Mouse (Mus musculus): ENCODE measurements around the gene Foxc1.
A peak's percentile ranks its signal among the peaks of the same experiment; 100 is the strongest.

Gene Foxc1

GRCm38 (mm10) chr13:31806428-31806832, at the start of gene Foxc1:
Foxc1 (plus strand) TSS chr13:31806633.
- peak; percentile 62 for DNase-seq

- DNase-seq: no peak
Measured at GRCm38 (mm10) chr13:31760411-31760810, 46.0 kb upstream of the Foxc1 start.

DNA sequence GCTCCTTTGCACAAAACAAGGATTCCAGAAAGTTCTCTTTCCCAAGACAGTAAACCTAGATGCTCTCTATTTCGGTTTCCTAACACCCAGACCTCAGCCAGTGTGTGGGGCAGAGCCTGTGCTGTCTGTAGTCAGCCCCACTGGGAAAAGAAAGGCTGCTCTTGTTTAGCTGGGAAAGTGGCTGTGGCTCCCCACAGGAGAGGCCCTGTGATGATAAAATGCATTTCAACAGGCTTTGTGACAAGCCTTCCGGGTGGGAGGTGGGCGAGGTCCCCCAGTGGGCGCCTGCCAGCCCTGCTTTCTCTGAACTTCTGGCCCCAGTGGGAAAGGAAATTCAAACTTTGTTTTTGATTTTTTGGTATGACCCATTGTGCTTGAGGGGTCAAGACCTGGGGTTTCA, 45.4 kb upstream of the Foxc1 start:
- DNase-seq: no peak

GRCm38 (mm10) chr13:31764419-31764818, 42.0 kb upstream of the Foxc1 start:
- no peak for DNase-seq

DNA sequence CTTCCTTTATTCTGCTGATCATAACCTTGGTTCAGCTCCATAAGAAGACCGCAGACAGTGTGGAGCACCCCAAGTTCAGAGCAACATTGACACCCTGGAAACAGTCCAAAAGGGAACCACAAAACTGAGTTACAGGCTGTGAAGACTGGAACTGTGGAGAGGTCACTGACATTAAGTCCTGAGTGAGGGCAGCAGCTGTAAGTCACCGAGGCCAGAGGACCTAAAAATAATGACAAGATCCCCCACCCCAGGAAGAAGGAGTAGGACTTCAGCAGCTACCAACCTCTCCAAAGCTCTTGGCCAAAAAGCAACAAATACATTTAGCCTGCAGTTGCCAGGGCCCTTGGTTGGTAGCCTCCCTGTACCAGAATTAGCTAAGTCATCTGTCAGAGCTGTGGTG, 40.9 kb upstream of the Foxc1 start:
- no peak for DNase-seq

DNA sequence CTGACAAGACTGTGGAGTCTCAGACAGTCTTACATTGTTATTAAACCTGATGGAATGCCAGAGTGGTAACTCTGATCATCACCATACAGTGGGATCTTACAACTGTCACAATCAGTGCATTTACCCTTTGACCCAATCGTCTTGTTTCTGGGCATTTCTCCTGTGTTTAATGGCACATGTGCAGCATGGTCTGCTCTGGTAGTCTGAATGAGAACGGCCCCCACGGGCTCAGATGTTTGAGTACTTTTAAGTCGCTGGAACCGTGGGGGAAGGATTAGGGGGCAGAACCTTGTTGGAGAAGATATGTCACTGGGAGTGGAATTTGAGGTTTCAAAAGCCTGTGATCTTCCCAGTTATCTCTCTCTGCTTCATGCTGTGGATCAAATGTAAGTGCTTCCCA, 33.6 kb upstream of the Foxc1 start:
- DNase-seq: no peak

GRCm38 (mm10) chr13:31775762-31776161, 30.7 kb upstream of the Foxc1 start:
- no peak for DNase-seq

- no peak for DNase-seq
Measured at GRCm38 (mm10) chr13:31779281-31779981, 27.0 kb upstream of the Foxc1 start.

GRCm38 (mm10) chr13:31780299-31780698, 26.1 kb upstream of the Foxc1 start:
- DNase-seq: no peak

DNA sequence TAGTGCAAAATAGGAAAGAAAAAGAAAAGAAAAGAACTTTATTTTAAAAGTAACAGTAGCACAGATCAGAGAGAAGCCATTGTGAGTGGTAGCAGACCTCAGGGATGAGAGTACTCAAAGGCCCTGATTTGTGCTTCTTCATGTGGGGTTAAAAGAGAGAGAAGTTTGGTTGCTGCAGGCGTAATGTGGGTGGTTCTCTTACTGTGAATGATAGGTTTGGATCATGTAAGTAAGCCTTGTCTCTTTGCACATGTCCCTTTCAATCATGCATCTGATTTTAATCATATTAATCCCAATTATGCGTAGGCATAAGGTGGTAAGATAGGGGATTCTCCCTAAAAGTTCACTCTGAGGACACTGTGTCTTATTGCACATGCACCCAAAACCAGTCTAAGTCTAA, 24.4 kb upstream of the Foxc1 start:
- DNase-seq: no peak

DNA sequence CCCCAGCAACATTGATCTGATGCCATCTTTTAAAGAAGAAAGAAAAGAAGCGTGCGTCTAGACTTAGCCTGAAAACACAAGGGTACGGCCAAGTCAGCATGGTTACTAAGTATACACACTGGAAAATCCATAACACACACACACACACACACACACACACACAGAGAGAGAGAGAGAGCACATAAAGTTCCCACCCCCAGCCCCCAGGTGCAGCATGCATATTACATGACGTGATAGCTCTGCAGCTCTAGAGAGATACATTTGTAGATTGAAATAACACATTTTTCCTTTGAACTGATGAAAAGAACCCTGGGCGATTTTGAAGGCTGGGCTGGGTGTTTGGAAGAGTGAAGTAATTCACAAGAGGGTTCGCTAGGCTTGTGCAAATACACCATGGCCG, 21.7 kb upstream of the Foxc1 start:
- DNase-seq: no peak

DNA sequence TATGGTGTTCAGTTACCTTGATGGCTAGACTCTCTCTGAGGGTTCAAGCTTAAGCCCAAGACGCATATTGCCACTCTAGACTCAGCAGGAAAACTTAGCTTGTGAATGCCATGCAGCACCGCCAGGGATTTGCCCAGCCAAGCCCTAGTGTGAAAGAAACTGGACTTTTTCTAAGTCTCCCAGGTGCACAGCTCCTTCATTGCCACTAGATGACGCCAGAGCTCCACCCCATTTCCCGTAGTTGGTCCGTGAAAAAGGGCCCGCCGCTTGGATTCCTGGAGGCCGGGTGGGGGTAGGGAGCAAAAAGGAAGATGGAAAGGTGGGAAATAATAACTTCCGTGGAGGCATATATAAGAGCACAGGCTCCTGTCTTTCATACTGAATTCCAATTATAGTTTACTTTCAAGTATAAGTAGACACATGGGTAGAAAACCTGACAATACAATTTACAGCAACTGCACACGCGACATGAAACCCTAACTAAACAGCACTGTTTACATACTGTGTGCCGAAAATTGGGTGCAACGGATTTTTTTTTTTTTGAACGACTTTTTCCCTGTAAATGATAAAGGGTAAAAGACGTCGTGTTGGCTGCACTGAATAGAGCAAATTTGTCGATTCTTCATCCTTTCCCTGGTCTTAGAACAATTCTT, 13.8 kb upstream of the Foxc1 start:
- DNase-seq: no peak

DNA sequence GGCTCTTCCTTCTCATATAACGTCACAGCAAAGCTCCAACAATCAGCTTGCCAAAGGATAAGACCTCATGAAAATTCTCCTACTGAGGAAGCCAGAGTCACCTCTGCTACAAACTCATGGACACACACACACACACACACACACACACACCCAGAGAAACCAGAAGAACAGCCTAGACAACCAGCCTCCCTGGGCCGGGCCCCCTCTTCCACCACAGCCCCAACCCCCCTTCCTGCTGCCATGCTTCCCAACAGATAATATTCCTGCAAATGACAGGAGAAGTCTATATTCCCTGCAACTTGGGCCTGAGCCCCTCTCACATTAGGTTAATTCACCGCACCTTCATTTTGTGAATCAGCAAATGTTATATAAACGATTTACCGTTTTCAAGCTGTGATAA, 13.3 kb upstream of the Foxc1 start:
- DNase-seq: no peak

- no peak for DNase-seq
Measured at GRCm38 (mm10) chr13:31797346-31797745, 9.1 kb upstream of the Foxc1 start.

DNA sequence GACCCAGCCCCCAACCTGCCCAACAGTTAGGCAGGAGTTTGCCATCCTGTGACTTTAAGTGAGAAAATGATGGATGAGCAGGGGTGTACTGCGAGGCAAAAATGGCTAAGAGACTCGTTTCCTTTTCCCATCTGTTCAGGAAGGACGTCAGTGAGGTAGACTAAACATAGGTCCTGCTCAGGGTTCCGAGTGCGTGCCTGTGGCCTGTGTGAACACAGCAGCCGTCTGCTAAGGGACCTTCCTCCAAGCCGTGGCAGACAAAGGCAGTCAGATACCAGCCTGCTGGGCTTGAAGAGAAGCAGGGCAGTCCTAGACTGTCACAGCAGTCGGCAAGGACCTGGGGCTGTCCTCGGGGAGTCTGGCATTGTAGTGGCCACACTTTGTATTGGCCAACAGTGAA, 8.4 kb upstream of the Foxc1 start:
- no peak for DNase-seq

DNA sequence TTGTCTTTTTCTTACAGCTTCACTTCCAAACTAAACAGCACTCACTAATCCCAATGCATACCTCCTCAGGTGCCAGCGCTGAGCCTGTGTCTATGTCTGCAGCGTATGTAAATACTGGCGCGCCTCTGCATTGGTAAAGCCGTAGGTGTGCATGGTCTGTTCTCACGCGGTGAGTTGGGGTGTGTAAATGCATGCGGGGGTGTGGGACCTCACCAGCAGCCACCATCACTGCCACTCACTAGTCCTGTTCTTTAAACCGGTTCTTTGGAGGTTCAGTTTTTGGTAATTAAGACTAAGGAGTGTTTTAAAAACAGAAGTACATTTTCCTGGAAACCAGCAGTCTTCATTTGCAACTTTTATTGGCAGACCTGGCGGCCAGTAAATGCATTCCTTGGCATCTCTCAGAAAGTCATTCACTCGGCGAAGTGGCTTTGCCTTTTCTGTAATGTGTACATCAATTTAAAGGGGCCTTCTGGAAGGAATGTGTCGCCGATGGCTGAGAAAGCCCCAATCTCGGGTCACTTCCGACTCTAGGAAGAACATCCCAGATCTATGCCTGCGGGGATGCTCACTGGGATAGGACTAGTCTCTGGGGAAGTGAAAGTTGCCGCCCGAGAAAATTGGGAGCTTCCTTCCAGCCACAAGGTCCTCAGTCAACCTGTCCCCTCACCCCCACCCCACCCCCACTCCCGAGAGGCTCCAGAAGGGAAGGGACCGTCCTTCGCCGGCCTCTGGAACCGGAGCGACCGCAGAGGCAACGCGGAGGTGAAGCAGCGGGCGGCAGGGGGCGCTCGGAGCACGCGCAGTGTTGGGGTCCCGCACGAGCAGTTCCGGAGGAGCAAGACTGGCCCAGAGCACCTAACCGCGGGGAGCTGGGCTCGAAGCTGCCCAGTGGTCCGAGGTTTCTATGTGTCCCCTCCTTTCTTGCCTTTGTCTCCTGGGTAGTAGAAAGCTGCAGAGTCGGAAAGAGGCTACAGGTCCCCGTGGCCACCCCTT, 5.6 kb upstream of the Foxc1 start:
- DNase-seq: peak; percentile 79

DNA sequence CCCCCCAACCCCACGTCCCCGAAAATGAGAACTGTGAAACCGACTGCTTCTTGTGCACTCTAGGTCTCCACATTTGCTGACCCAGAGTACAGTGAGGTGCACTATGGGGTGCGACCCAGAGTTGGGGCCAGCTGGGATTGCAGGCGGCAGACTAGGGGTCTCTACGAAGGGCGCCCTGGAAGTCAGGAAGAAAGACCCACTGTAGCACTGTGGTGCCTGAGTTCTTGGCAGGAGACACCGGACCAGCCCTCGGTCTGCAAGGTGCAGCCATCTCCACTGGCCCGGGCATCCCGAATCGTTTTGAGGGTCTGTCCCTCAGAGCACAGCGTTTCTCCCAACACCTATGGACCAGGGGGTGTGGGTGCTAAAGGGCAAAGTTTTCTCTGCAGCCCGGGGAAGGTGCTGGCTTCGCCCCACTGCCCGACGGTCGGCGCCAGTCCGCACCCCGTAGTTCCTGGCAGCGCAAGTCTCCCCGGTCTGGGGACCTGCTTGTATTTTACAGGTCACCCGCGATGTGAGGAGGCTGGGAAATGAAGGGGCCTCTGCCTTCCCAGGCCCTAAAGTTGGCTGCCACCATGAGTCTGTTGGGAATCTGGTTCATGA, 4.6 kb upstream of the Foxc1 start:
- DNase-seq: no peak

GRCm38 (mm10) chr13:31802447-31802846, 4.0 kb upstream of the Foxc1 start:
- no peak for DNase-seq

- DNase-seq: no peak
Measured at GRCm38 (mm10) chr13:31803166-31804093, 3.0 kb upstream of the Foxc1 start.

GRCm38 (mm10) chr13:31804571-31804970, 1.9 kb upstream of the Foxc1 start:
- no peak for DNase-seq

DNA sequence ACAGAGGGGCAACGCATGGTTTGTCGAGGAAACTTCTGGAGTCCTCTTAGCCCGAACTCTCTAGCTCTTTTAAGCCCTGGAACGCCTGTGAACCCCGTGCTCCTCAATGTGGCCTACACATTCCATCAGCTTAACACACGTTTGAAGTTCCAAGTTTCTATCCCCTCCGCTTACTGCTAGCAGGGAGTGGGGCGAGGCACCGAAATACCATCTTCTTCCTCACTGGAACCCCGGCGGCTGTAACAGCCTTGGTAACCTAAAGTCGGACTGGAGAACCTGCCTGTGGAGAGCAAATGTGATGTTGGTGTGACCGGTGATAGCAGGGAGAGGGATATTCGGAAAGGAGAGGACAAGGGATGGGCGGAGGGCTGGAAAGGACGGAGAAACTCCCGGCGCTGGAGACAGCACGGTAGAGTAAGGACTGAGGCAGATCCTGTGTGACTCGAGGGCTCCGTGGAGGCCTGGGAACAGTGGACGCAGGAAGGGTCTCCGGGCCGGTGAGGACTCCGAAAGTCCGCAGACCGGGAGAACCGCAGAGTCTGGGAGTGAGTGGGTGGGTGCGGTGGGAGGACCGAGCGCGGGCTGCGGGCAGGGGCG, 504 bp upstream of the Foxc1 start:
- DNase-seq: no peak
